Mouse (Mus musculus): ENCODE measurements around the gene Stx19. TPM values are rescaled to one million over a fixed set of nuclear protein-coding genes. Genes with fewer than 3 reads are reported as not detected.

Gene Stx19
- polyA plus RNA-seq, 1 experiment from 2014 or later, result 0.31 TPM

- Histone ChIP-seq H3K4me3 (ENCODE audit: low read depth, low read length) (no peak overlapping the region), H3K9me3 (replicated peaks; ENCODE audit: control insufficient read depth, low read length) (no peaks in the 10 kb centered on the region), H3K4me1 (ENCODE audit: control insufficient read depth, insufficient read depth, low read length) (no peaks in the 10 kb centered on the region), H3K9ac (replicated peaks; ENCODE audit: low read length) (no peak overlapping the region), H3K27ac (replicated peaks; ENCODE audit: low read depth, low read length) (no peak overlapping the region), H3K36me3 (replicated peaks; ENCODE audit: control insufficient read depth, insufficient read depth, low read depth, low read length) (no peaks in the 10 kb centered on the region), H3K27me3 (ENCODE audit: control insufficient read depth, insufficient read depth, low read length) (no peaks in the 10 kb centered on the region), H3K4me2 (ENCODE audit: low read depth, low read length) (no peak overlapping the region)
- ATAC-seq (replicated peaks; ENCODE audit: insufficient number of reproducible peaks, low FRiP score, low TSS enrichment, low read depth) (peak; percentile 62; the same call in 1 of the 2 replicates), DNase-seq (ENCODE audit: low spot score) (peak; percentile 36)
- 71% methylated on average over 4 of the region's 4 CpGs for WGBS
Measured at GRCm38 (mm10) chr16:62799426-62799825, 15.1 kb upstream of the Stx19 start.

GRCm38 (mm10) chr16:62799839-62800238 is 14.6 kb upstream of the Stx19 start:
- WGBS, result 78% methylated on average over 3 of the region's 3 CpGs

GRCm38 (mm10) chr16:62804621-62805020 is 9.9 kb upstream of the Stx19 start:
- no peak overlapping the region for H3K27ac ChIP-seq (replicated peaks; ENCODE audit: low read depth, low read length)
- 93% methylated on average over 3 of the region's 3 CpGs for WGBS

More at GRCm38 (mm10) chr16:62799839-62800238, 14.6 kb upstream of the Stx19 start:
- ATAC-seq (replicated peaks; ENCODE audit: insufficient number of reproducible peaks, low FRiP score, low TSS enrichment, low read depth), result no peak
- DNase-seq (ENCODE audit: low spot score), result no peak
- no peak overlapping the region for H3K4me2 ChIP-seq (ENCODE audit: low read depth, low read length)
- no peaks in the 10 kb centered on the region for H3K36me3 ChIP-seq (replicated peaks; ENCODE audit: control insufficient read depth, insufficient read depth, low read depth, low read length)
- H3K9ac ChIP-seq (replicated peaks; ENCODE audit: low read length), result no peak overlapping the region
- no peaks in the 10 kb centered on the region for H3K27me3 ChIP-seq (ENCODE audit: control insufficient read depth, insufficient read depth, low read length)
- no peak overlapping the region for H3K27ac ChIP-seq (replicated peaks; ENCODE audit: low read depth, low read length)
- no peak overlapping the region for H3K4me3 ChIP-seq (ENCODE audit: low read depth, low read length)
- no peaks in the 10 kb centered on the region for H3K4me1 ChIP-seq (ENCODE audit: control insufficient read depth, insufficient read depth, low read length)
- no peaks in the 10 kb centered on the region for H3K9me3 ChIP-seq (replicated peaks; ENCODE audit: control insufficient read depth, low read length)

GRCm38 (mm10) chr16:62807249-62807979 is 7.1 kb upstream of the Stx19 start:
- Histone ChIP-seq H3K9ac (replicated peaks; ENCODE audit: low read length) (no peak overlapping the region), H3K4me1 (ENCODE audit: control insufficient read depth, insufficient read depth, low read length) (no peaks in the 10 kb centered on the region), H3K27ac (replicated peaks; ENCODE audit: low read depth, low read length) (no peak overlapping the region), H3K27me3 (ENCODE audit: control insufficient read depth, insufficient read depth, low read length) (no peaks in the 10 kb centered on the region), H3K4me3 (ENCODE audit: low read depth, low read length) (no peak overlapping the region), H3K36me3 (replicated peaks; ENCODE audit: control insufficient read depth, insufficient read depth, low read depth, low read length) (no peaks in the 10 kb centered on the region), H3K4me2 (ENCODE audit: low read depth, low read length) (no peak overlapping the region), H3K9me3 (replicated peaks; ENCODE audit: control insufficient read depth, low read length) (no peaks in the 10 kb centered on the region)
- ATAC-seq (replicated peaks; ENCODE audit: insufficient number of reproducible peaks, low FRiP score, low TSS enrichment, low read depth), result peak; percentile 48; the same call in 1 of the 2 replicates
- peak; percentile 12 for DNase-seq (ENCODE audit: low spot score)
- 53% methylated on average over 8 of the region's 8 CpGs for WGBS

More at GRCm38 (mm10) chr16:62804621-62805020, 9.9 kb upstream of the Stx19 start:
- H3K9me3 ChIP-seq (replicated peaks; ENCODE audit: control insufficient read depth, low read length), result no peaks in the 10 kb centered on the region
- ATAC-seq (replicated peaks; ENCODE audit: insufficient number of reproducible peaks, low FRiP score, low TSS enrichment, low read depth) (no peak), DNase-seq (ENCODE audit: low spot score) (no peak)
- no peak overlapping the region for H3K4me2 ChIP-seq (ENCODE audit: low read depth, low read length)
- H3K9ac ChIP-seq (replicated peaks; ENCODE audit: low read length), result no peak overlapping the region
- H3K27me3 ChIP-seq (ENCODE audit: control insufficient read depth, insufficient read depth, low read length), result no peaks in the 10 kb centered on the region
- no peaks in the 10 kb centered on the region for H3K4me1 ChIP-seq (ENCODE audit: control insufficient read depth, insufficient read depth, low read length)
- H3K4me3 ChIP-seq (ENCODE audit: low read depth, low read length), result no peak overlapping the region
- no peaks in the 10 kb centered on the region for H3K36me3 ChIP-seq (replicated peaks; ENCODE audit: control insufficient read depth, insufficient read depth, low read depth, low read length)

- no peak for ATAC-seq (replicated peaks; ENCODE audit: insufficient number of reproducible peaks, low FRiP score, low TSS enrichment, low read depth)
- Histone ChIP-seq H3K27me3 (ENCODE audit: control insufficient read depth, insufficient read depth, low read length) (no peaks in the 10 kb centered on the region), H3K27ac (replicated peaks; ENCODE audit: low read depth, low read length) (no peak overlapping the region), H3K4me2 (ENCODE audit: low read depth, low read length) (no peak overlapping the region), H3K4me1 (ENCODE audit: control insufficient read depth, insufficient read depth, low read length) (no peaks in the 10 kb centered on the region), H3K9me3 (replicated peaks; ENCODE audit: control insufficient read depth, low read length) (no peaks in the 10 kb centered on the region), H3K9ac (replicated peaks; ENCODE audit: low read length) (no peak overlapping the region), H3K36me3 (replicated peaks; ENCODE audit: control insufficient read depth, insufficient read depth, low read depth, low read length) (no peaks in the 10 kb centered on the region), H3K4me3 (ENCODE audit: low read depth, low read length) (no peak overlapping the region)
- DNase-seq (ENCODE audit: low spot score), result no peak
- 93% methylated on average over 4 of the region's 4 CpGs for WGBS
Measured at GRCm38 (mm10) chr16:62810855-62811254, 3.6 kb upstream of the Stx19 start.

GRCm38 (mm10) chr16:62813790-62814189 is 686 bp upstream of the Stx19 start:
- 82% methylated on average over 5 of the region's 5 CpGs for WGBS
- ATAC-seq (replicated peaks; ENCODE audit: insufficient number of reproducible peaks, low FRiP score, low TSS enrichment, low read depth) (no peak), DNase-seq (ENCODE audit: low spot score) (no peak)
- H3K4me2 ChIP-seq (ENCODE audit: low read depth, low read length), result no peak overlapping the region
- H3K9me3 ChIP-seq (replicated peaks; ENCODE audit: control insufficient read depth, low read length), result no peaks in the 10 kb centered on the region
- H3K4me1 ChIP-seq (ENCODE audit: control insufficient read depth, insufficient read depth, low read length), result no peaks in the 10 kb centered on the region
- no peak overlapping the region for H3K9ac ChIP-seq (replicated peaks; ENCODE audit: low read length)
- no peaks in the 10 kb centered on the region for H3K27me3 ChIP-seq (ENCODE audit: control insufficient read depth, insufficient read depth, low read length)
- H3K27ac ChIP-seq (replicated peaks; ENCODE audit: low read depth, low read length), result no peak overlapping the region
- no peak overlapping the region for H3K4me3 ChIP-seq (ENCODE audit: low read depth, low read length)
- H3K36me3 ChIP-seq (replicated peaks; ENCODE audit: control insufficient read depth, insufficient read depth, low read depth, low read length), result no peaks in the 10 kb centered on the region

GRCm38 (mm10) chr16:62822472-62822871 is 8.0 kb downstream of the Stx19 start:
- Histone ChIP-seq H3K9ac (replicated peaks; ENCODE audit: low read length) (no peak overlapping the region), H3K4me1 (ENCODE audit: control insufficient read depth, insufficient read depth, low read length) (no peaks in the 10 kb centered on the region), H3K4me2 (ENCODE audit: low read depth, low read length) (no peak overlapping the region), H3K36me3 (replicated peaks; ENCODE audit: control insufficient read depth, insufficient read depth, low read depth, low read length) (no peaks in the 10 kb centered on the region), H3K27ac (replicated peaks; ENCODE audit: low read depth, low read length) (no peak overlapping the region), H3K27me3 (ENCODE audit: control insufficient read depth, insufficient read depth, low read length) (no peaks in the 10 kb centered on the region), H3K9me3 (replicated peaks; ENCODE audit: control insufficient read depth, low read length) (no peaks in the 10 kb centered on the region), H3K4me3 (ENCODE audit: low read depth, low read length) (no peak overlapping the region)
- ATAC-seq (replicated peaks; ENCODE audit: insufficient number of reproducible peaks, low FRiP score, low TSS enrichment, low read depth) (no peak), DNase-seq (ENCODE audit: low spot score) (no peak)
- WGBS, result 94% methylated on average over 6 of the region's 6 CpGs

GRCm38 (mm10) chr16:62826156-62827001 is 11.9 kb downstream of the Stx19 start:
- no peak overlapping the region for H3K4me2 ChIP-seq (ENCODE audit: low read depth, low read length)
- DNase-seq (ENCODE audit: low spot score) (peak; percentile 78), ATAC-seq (replicated peaks; ENCODE audit: insufficient number of reproducible peaks, low FRiP score, low TSS enrichment, low read depth) (no peak)
- no peaks in the 10 kb centered on the region for H3K9me3 ChIP-seq (replicated peaks; ENCODE audit: control insufficient read depth, low read length)
- H3K27me3 ChIP-seq (ENCODE audit: control insufficient read depth, insufficient read depth, low read length), result no peaks in the 10 kb centered on the region
- no peaks in the 10 kb centered on the region for H3K36me3 ChIP-seq (replicated peaks; ENCODE audit: control insufficient read depth, insufficient read depth, low read depth, low read length)
- H3K27ac ChIP-seq (replicated peaks; ENCODE audit: low read depth, low read length), result no peak overlapping the region
- H3K4me1 ChIP-seq (ENCODE audit: control insufficient read depth, insufficient read depth, low read length), result no peaks in the 10 kb centered on the region
- no peak overlapping the region for H3K4me3 ChIP-seq (ENCODE audit: low read depth, low read length)
- 77% methylated on average over 12 of the region's 12 CpGs for WGBS
- no peak overlapping the region for H3K9ac ChIP-seq (replicated peaks; ENCODE audit: low read length)
